Comparison of ENCODE assay signal across 9 mouse cellular contexts in genomic region chr10:61535441-61535840, GRCm38 (mm10). TPM values are rescaled to one million over a fixed set of nuclear protein-coding genes. Genes with fewer than 3 reads are reported as not detected.
DNase-seq lines count a peak whose midpoint lies in the region; ATAC-seq lines count a peak whose summit lies in the region.
"Had no signal": no experiment of that assay in that cellular context is flagged by ENCODE, and none has a peak within 500 bp of the region (broad histone marks: within the 10 kb centered on the region; RNA-seq: fewer than 3 reads in every experiment).

No protein-coding gene starts in this region.

- no peak overlapping the region for H3K9ac ChIP-seq in liver, embryonic 13.5 days
- no peak overlapping the region for H3K9ac ChIP-seq in liver, embryonic 11.5 days (ENCODE audit: low read depth, low read length)
- no peak overlapping the region for H3K9ac ChIP-seq in intestine, embryonic 15.5 days
- H3K9ac ChIP-seq in neural tube, embryonic 14.5 days (replicated peaks; ENCODE audit: low read depth, low read length) = no peak overlapping the region
- H3K9ac ChIP-seq: liver, embryonic 15.5 days had no signal

- WGBS in liver, embryonic 13.5 days (ENCODE audit: insufficient replicate concordance) = 81% methylated on average over 4 of the region's 4 CpGs
- 92% methylated on average over 4 of the region's 4 CpGs for WGBS in liver, embryonic 11.5 days
- WGBS in intestine, embryonic 15.5 days = 77% methylated on average over 4 of the region's 4 CpGs
- WGBS in neural tube, embryonic 14.5 days = 68% methylated on average over 4 of the region's 4 CpGs

- peaks cover 43% of the 10 kb centered on the region for H3K4me1 ChIP-seq in liver, embryonic 13.5 days (replicated peaks)
- peaks cover 23% of the 10 kb centered on the region for H3K4me1 ChIP-seq in liver, embryonic 11.5 days (replicated peaks; ENCODE audit: control insufficient read depth, insufficient read depth, low read length)
- peaks cover 27% of the 10 kb centered on the region for H3K4me1 ChIP-seq in intestine, embryonic 15.5 days (replicated peaks)
- H3K4me1 ChIP-seq in neural tube, embryonic 14.5 days (ENCODE audit: control insufficient read depth, insufficient read depth, low read length) = peaks cover 37% of the 10 kb centered on the region

- H3K4me2 ChIP-seq in liver, embryonic 13.5 days = no peak overlapping the region
- no peak overlapping the region for H3K4me2 ChIP-seq in liver, embryonic 11.5 days
- H3K4me2 ChIP-seq in intestine, embryonic 15.5 days (replicated peaks) = no peak overlapping the region
- H3K4me2 ChIP-seq in neural tube, embryonic 14.5 days (ENCODE audit: low read depth, low read length) = no peak overlapping the region

- H3K36me3 ChIP-seq in liver, embryonic 13.5 days = 0 out of 2 replicates have a peak, but pooled peaks cover under 1% of the 10 kb centered on the region
- H3K36me3 ChIP-seq in liver, embryonic 11.5 days (ENCODE audit: control insufficient read depth, insufficient read depth, low read length) = no peaks in the 10 kb centered on the region
- H3K36me3 ChIP-seq in intestine, embryonic 15.5 days = no peaks in the 10 kb centered on the region
- no peaks in the 10 kb centered on the region for H3K36me3 ChIP-seq in neural tube, embryonic 14.5 days (ENCODE audit: control insufficient read depth, insufficient read depth, low read length)
- H3K36me3 ChIP-seq: liver, embryonic 15.5 days had no signal

- intact Hi-C loops in gastrocnemius, postnatal 36 days (cut with DNase I) = no loop called here

- H3K4me3 ChIP-seq in liver, embryonic 13.5 days (replicated peaks) = no peak overlapping the region
- H3K4me3 ChIP-seq in liver, embryonic 11.5 days (ENCODE audit: low read depth, low read length) = no peak overlapping the region
- H3K4me3 ChIP-seq in intestine, embryonic 15.5 days (replicated peaks) = no peak overlapping the region
- no peak overlapping the region for H3K4me3 ChIP-seq in neural tube, embryonic 14.5 days (ENCODE audit: low read depth, low read length)
- H3K4me3 ChIP-seq: liver, embryonic 15.5 days had no signal

- peak overlapping the region; percentile 5; the same call in 1 of the 2 replicates for H3K27ac ChIP-seq in liver, embryonic 13.5 days
- no peak overlapping the region for H3K27ac ChIP-seq in liver, embryonic 11.5 days (ENCODE audit: low read depth, low read length)
- peak overlapping the region; percentile 62; the same call in 1 of the 2 replicates for H3K27ac ChIP-seq in intestine, embryonic 15.5 days
- peak overlapping the region; percentile 76; the same call in 1 of the 2 replicates for H3K27ac ChIP-seq in neural tube, embryonic 14.5 days (ENCODE audit: low read depth, low read length)

- no peaks in the 10 kb centered on the region for H3K27me3 ChIP-seq in liver, embryonic 13.5 days
- H3K27me3 ChIP-seq in liver, embryonic 11.5 days (replicated peaks; ENCODE audit: control insufficient read depth, insufficient read depth, low read length) = no peaks in the 10 kb centered on the region
- H3K27me3 ChIP-seq in intestine, embryonic 15.5 days (replicated peaks) = no peaks in the 10 kb centered on the region
- H3K27me3 ChIP-seq in neural tube, embryonic 14.5 days (ENCODE audit: control insufficient read depth, insufficient read depth, low read length) = no peaks in the 10 kb centered on the region
- H3K27me3 ChIP-seq: liver, embryonic 15.5 days had no signal

- no peaks in the 10 kb centered on the region for H3K9me3 ChIP-seq in liver, embryonic 13.5 days (replicated peaks)
- no peaks in the 10 kb centered on the region for H3K9me3 ChIP-seq in liver, embryonic 11.5 days (ENCODE audit: control insufficient read depth, low read length)
- H3K9me3 ChIP-seq in intestine, embryonic 15.5 days = no peaks in the 10 kb centered on the region
- H3K9me3 ChIP-seq in neural tube, embryonic 14.5 days (ENCODE audit: control insufficient read depth, low read length) = no peaks in the 10 kb centered on the region
- H3K9me3 ChIP-seq: liver, embryonic 15.5 days had no signal

- ATAC-seq in liver, embryonic 13.5 days (ENCODE audit: low read depth) = no peak
- no peak for ATAC-seq in liver, embryonic 11.5 days (replicated peaks; ENCODE audit: low FRiP score)
- ATAC-seq in intestine, embryonic 15.5 days = no peak
- no peak for ATAC-seq in neural tube, embryonic 14.5 days (ENCODE audit: low read depth)
- no peak for ATAC-seq in inflammation-experienced regulatory T-cells, adult 6 months

- peak; percentile 52 for DNase-seq in adrenal gland, adult 2 months
- DNase-seq in adrenal gland, postnatal 10 days = no peak
- no peak for DNase-seq in liver, embryonic 13.5 days
- no peak for DNase-seq in liver, embryonic 11.5 days (ENCODE audit: low spot score)
- no peak for DNase-seq in gastrocnemius, postnatal 36 days

RNA-seq across cellular contexts. Expression of gene Lrrc20, which starts 59.8 kb away (rescaled TPM):
- total RNA-seq in adrenal gland, adult 2 months (2021) = 10 to 100 TPM; 15.9 to 17.8 TPM
- polyA plus RNA-seq in adrenal gland, adult 2 months (2012; rRNA removed) = 17.5 and 21.7 TPM in 2 replicates
- total RNA-seq in adrenal gland, postnatal 10 days (2021) = 10 to 100 TPM; 10.8 to 13.6 TPM
- polyA plus RNA-seq in liver, embryonic 13.5 days (2015; fragmentation: Nextera tagmentation; extraction: Ambion mirVana) = 7.8 and 8.1 TPM in 2 replicates
- 12.0 and 14.1 TPM in 2 replicates for polyA plus RNA-seq in liver, embryonic 11.5 days (2014; fragmentation: Nextera tagmentation; extraction: Ambion mirVana)
- polyA plus RNA-seq in intestine, embryonic 15.5 days (2015; fragmentation: Nextera tagmentation; extraction: Ambion mirVana) = 5.6 and 5.9 TPM in 2 replicates
- polyA plus RNA-seq in neural tube, embryonic 14.5 days (2014; fragmentation: Nextera tagmentation; extraction: Ambion mirVana) = 14.8 and 15.4 TPM in 2 replicates
- total RNA-seq in gastrocnemius, postnatal 36 days (2021) = 100 to 1,000 TPM; 131 to 150 TPM
- 1 to 10 TPM; 5.4 to 6.0 (median 5.8) TPM for polyA plus RNA-seq in inflammation-experienced regulatory T-cells, adult 6 months (2017; shearing (Covaris generic))

RNA-seq across cellular contexts. Expression of gene Npffr1, which starts 59.9 kb away (rescaled TPM):
- under 1 TPM; 0.12 to 0.73 TPM for total RNA-seq in adrenal gland, adult 2 months (2021)
- polyA plus RNA-seq in adrenal gland, adult 2 months (2012; rRNA removed) = 0.18 and 0.37 TPM in 2 replicates
- total RNA-seq in adrenal gland, postnatal 10 days (2021) = under 1 TPM; 0.24 to 0.33 TPM
- 0.02 TPM in 1 of 2 replicates, not detected in the other for polyA plus RNA-seq in liver, embryonic 13.5 days (2015; fragmentation: Nextera tagmentation; extraction: Ambion mirVana)
- polyA plus RNA-seq in liver, embryonic 11.5 days (2014; fragmentation: Nextera tagmentation; extraction: Ambion mirVana) = 0.10 TPM in 1 of 2 replicates, not detected in the other
- 0.06 and 0.16 TPM in 2 replicates for polyA plus RNA-seq in intestine, embryonic 15.5 days (2015; fragmentation: Nextera tagmentation; extraction: Ambion mirVana)
- polyA plus RNA-seq in neural tube, embryonic 14.5 days (2014; fragmentation: Nextera tagmentation; extraction: Ambion mirVana) = 0.36 and 0.67 TPM in 2 replicates
- total RNA-seq in gastrocnemius, postnatal 36 days (2021) = not detected
- polyA plus RNA-seq in inflammation-experienced regulatory T-cells, adult 6 months (2017; shearing (Covaris generic)) = not detected
- polyA plus RNA-seq: liver, embryonic 15.5 days had no signal
